Mouse (Mus musculus) cerebellum, postnatal 25 days (tissue): Measurements from ENCODE around the gene Ccdc136.

ENCODE experiments used
- DNase-seq, 2 experiments: peaks; one replicate each; pipeline ENCODE4 v3.0.0; 2021; ENCODE audit warnings: mixed read lengths in 2 of 2

The Ccdc136 gene

GRCm38 (mm10) chr6:29439789-29440188 lies 43.7 kb downstream of the Ccdc136 start:
- no peak for DNase-seq

- DNase-seq = peak; percentile 35 to 55
Observed at GRCm38 (mm10) chr6:29444773-29445172, 48.7 kb downstream of the Ccdc136 start.

GRCm38 (mm10) chr6:29445354-29445753 lies 49.2 kb downstream of the Ccdc136 start:
- no peak for DNase-seq

DNA sequence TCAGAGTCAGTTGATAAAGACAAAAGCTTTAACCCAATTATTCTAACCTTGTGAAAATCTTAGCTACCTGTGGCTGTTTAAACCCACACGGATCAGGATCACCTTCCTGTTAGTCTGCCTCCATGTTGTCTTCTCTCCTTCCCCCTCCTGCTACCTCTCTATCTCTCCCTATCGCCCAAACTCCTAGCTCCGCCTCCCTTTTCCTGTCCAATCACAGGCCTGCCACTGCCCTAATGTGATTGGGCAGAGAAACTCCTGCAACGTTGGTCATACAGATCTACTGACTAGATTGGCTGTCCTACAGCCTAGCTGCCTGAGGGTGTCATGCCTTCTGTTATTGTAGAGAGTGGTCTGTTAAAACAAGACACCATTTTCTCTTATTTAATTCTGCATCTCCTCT lies 53.7 kb downstream of the Ccdc136 start:
- no peak for DNase-seq

- DNase-seq = no peak
Observed at GRCm38 (mm10) chr6:29450667-29451066, 54.6 kb downstream of the Ccdc136 start.

DNA sequence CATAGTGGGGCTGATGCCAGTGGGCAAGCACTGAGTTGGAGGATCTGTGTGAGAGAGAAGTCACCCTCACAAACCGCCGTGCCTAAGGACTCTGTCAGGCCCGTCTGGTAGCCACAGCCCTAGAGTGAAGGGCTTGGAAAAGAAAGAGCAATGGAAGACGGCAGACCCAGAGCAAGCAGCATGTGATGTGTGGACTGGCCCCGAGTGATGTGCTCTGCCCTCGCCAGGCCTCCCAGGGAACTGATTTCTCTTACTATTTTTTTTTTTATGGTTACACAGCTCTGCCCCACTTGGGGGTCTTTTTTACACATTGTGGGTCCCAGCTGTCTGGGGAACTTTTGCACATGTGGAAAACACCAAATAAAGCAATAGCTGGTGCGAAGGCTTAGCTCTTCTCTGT lies 65.4 kb downstream of the Ccdc136 start:
- DNase-seq = no peak

DNA sequence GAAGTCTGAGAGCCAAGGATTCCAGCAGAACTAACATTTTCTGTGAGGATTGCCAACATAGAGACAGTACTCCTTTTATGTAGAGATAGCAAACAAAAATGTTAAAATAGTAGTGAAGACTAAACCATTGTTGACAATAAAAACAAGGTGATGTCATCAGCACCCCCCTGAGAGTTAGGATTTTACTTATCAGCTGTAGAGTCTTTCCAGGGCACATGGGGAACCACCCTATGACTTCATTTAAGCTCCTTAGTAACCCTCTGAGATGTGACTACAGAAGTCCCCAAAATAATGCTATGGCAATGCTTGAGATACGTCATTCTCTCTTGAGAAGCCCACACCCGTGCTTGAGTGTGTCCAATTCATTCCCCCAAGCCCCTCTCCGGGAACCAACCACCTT lies 67.3 kb downstream of the Ccdc136 start:
- DNase-seq = no peak

DNA sequence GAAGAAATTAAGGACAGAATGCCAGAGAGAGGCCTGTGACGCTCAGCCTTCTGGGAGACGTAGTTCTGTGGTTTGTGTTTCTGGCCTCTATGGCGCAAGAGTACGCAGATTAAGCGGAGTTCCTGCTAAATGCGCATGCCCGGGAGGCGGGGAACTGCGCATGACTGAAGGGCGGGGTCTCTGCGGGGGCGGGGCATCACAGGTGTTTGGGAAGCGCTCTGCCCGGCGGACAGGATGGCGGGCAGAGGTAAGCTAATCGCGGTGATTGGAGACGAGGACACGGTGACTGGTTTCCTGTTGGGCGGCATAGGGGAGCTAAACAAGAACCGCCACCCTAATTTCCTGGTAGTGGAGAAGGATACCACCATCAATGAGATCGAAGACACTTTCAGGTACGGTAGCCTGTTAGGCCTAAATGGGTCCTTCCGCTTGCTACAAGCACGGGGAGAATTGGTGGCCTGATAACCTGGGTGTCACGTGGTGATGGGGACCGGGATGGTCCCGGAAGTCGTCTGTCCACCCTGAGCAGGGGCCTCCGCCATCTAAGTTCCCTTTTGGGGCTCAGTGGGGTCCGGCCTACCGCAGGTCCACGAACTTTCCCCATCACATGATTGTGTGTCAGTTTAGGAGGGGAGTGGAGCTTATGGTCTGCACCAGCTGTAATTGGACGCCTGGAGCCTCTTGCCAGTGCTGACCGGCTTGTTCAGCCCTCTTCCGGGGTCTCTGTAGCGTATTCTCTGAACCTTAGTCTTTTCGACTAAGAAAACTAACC lies 71.7 kb downstream of the Ccdc136 start, which contains the start of gene Atp6v1f:
Atp6v1f (plus strand) TSS at position 136 of the 772 bp plus-strand sequence.
- DNase-seq = peak; percentile 94 to 98

GRCm38 (mm10) chr6:29468851-29469250 lies 72.7 kb downstream of the Ccdc136 start:
- no peak for DNase-seq

DNA sequence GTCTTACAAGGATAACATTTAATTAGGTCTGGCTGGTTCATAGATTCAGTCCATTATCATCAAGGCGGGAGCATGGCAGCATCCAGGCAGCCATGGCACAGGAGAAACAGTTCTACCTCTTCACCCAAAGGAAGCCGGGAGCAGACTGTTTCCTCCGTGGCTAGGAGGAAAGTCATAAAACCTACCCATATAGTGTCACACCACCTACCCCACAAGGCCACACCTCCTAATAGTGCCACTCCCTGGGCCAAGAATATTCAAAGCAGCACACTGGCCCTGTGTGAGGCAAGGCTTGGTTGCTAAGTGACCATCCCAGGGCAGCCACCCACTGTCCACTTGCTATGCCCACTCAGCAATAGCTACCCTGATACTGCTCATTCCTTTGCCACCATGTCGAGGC lies 75.0 kb downstream of the Ccdc136 start, which contains the start of gene Atp6v1fnb:
Atp6v1fnb (plus strand) TSS at position 301 of the 400 bp plus-strand sequence.
- DNase-seq = no peak

DNA sequence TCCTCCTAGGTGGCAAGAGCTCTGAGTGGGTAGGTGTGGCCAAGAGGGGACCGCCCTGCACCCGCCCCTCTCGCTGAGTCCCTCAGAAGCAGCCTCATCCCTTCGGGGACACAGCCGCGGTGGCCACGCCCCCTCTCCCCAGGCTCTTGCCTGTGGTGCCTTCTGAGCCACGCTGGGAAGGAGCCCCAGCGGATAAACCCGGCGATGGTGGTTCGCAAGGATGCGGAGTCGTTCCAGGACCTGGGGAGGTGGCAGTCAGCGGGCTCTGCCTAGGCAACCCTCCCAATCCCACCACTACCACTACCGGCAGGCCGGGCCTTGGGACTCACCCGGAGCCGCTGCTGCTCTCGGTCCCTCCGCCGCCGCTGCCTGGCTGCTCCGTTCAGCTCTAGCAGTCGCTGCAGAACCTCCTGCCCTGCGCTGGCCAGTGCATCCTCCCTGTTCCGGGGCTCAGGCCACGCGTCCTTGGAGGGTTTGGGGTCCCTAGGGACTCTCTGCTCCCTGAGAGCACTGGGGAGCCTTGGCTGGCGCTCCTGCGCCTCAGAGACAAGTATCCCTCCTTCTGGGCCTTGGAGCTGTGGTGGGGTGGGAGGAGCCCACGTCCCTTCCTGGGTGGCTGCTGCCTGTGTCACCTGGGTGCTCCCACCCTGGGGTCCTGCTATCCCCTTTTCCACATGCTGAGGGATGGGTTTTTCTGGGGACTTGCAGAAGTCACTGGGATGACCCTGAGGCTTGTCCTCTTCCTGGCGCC lies 78.0 kb downstream of the Ccdc136 start:
- peak; percentile 51 to 73 for DNase-seq

DNA sequence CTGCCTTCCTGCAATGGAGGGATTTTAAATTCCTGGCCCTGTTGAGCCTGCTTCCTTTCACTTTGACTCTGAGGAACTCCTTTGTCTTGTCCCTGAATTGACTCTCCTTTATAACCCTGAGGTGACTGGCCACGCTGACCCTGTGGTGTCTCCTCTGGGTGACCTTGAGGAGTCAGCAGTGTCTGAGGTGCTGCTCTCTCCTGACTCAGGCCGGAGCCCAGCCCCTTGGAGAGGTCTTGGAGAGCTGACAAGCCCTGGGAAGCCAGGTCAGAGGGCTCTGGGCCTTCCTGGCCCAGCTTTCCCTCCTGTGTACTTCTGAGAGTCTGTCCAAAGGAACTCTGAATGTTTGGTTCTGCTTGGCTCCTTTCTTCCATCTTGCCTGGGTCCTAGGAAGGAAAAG lies 78.6 kb downstream of the Ccdc136 start:
- DNase-seq = no peak
